11 mouse cellular contexts compared by ENCODE assay signal in the genomic region with DNA sequence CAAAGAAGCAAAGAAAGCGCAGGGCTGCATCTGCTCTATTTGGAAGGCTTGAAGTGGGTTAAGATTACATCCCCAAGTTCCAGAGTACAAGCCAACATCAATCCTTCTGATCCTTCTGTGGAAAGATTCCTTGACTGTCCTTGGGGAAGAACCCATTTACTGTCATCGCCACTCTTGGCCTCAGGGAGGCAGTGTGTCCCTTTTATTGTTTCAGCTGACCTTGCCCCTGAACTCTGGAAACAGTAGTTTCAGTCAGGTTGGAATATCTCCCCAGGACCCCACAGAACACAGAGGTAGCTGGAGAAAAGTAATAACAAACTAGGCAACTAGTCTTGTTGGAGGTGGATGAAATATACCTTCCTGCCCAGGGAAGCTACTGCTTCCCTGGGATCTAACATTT. TPM values are rescaled to one million over a fixed set of nuclear protein-coding genes. Genes with fewer than 3 reads are reported as not detected.
DNase-seq lines count a peak whose midpoint lies in the region; ATAC-seq and TF ChIP-seq lines count a peak whose summit lies in the region.
"Had no signal": no experiment of that assay in that cellular context is flagged by ENCODE, and none has a peak within 500 bp of the region (broad histone marks: within the 10 kb centered on the region; RNA-seq: fewer than 3 reads in every experiment).

No protein-coding gene starts in this region.

- peak; percentile 58 for TF ChIP-seq CTCF in liver, embryonic 14.5 days (IDR thresholded peaks at IDR 0.05; ENCODE audit: low read depth)

- H3K9me3 ChIP-seq in liver, embryonic 14.5 days (ENCODE audit: control insufficient read depth, low read length), result no peaks in the 10 kb centered on the region
- no peaks in the 10 kb centered on the region for H3K9me3 ChIP-seq in liver, embryonic 12.5 days (replicated peaks)
- H3K9me3 ChIP-seq: embryonic facial prominence, embryonic 13.5 days; hindbrain, embryonic 15.5 days had no signal

- no peak overlapping the region for H3K4me2 ChIP-seq in liver, embryonic 14.5 days (ENCODE audit: low read depth)
- H3K4me2 ChIP-seq in liver, embryonic 12.5 days, result no peak overlapping the region
- H3K4me2 ChIP-seq: embryonic facial prominence, embryonic 13.5 days; hindbrain, embryonic 15.5 days had no signal

- H3K4me1 ChIP-seq in liver, embryonic 14.5 days (replicated peaks; ENCODE audit: control insufficient read depth in 2 of 2, insufficient read depth in 2 of 2, low read length in 1 of 2), result no peaks in the 10 kb centered on the region
- no peaks in the 10 kb centered on the region for H3K4me1 ChIP-seq in liver, embryonic 12.5 days
- H3K4me1 ChIP-seq: embryonic facial prominence, embryonic 13.5 days; hindbrain, embryonic 15.5 days had no signal

- 41% methylated on average over 2 of the region's 2 CpGs for WGBS in liver, embryonic 14.5 days (ENCODE audit: insufficient replicate concordance)
- WGBS in liver, embryonic 12.5 days (ENCODE audit: insufficient replicate concordance), result 31% methylated on average over 2 of the region's 2 CpGs

- no peaks in the 10 kb centered on the region for H3K27me3 ChIP-seq in liver, embryonic 14.5 days (ENCODE audit: control insufficient read depth, insufficient read depth, low read length)
- H3K27me3 ChIP-seq in liver, embryonic 12.5 days (replicated peaks), result 0 out of 2 replicates have a peak, but pooled peaks cover 4% of the 10 kb centered on the region
- H3K27me3 ChIP-seq: embryonic facial prominence, embryonic 13.5 days; hindbrain, embryonic 15.5 days had no signal

- H3K4me3 ChIP-seq in liver, embryonic 14.5 days (ENCODE audit: insufficient read depth in 1 of 2, low read depth in 2 of 2, low read length in 2 of 2), result no peak overlapping the region
- H3K4me3 ChIP-seq in liver, embryonic 12.5 days, result no peak overlapping the region
- H3K4me3 ChIP-seq: embryonic facial prominence, embryonic 13.5 days; hindbrain, embryonic 15.5 days had no signal

- DNase-seq in adrenal gland, postnatal 14 days, result peak; percentile 47
- no peak for DNase-seq in adrenal gland, adult 8-10 months
- DNase-seq in liver, embryonic 14.5 days (ENCODE audit: low read depth in 3 of 3, low spot score in 3 of 3), result no peak
- peak; percentile 57 for DNase-seq in retina, embryonic 14.5 days (ENCODE audit: low spot score)
- no peak for DNase-seq in frontal cortex, postnatal 25 days (ENCODE audit: low spot score in 2 of 2)
- no peak for DNase-seq in urinary bladder, postnatal 14 days (ENCODE audit: low spot score)

- no peak for TF ChIP-seq EP300 in liver, embryonic 14.5 days (IDR thresholded peaks at IDR 0.05; ENCODE audit: low read depth)

- no peaks in the 10 kb centered on the region for H3K36me3 ChIP-seq in liver, embryonic 14.5 days (replicated peaks; ENCODE audit: control insufficient read depth, insufficient read depth, low read depth)
- no peaks in the 10 kb centered on the region for H3K36me3 ChIP-seq in liver, embryonic 12.5 days
- H3K36me3 ChIP-seq: embryonic facial prominence, embryonic 13.5 days; hindbrain, embryonic 15.5 days had no signal

- no peak overlapping the region for H3K9ac ChIP-seq in liver, embryonic 14.5 days (replicated peaks)
- H3K9ac ChIP-seq in liver, embryonic 12.5 days, result no peak overlapping the region
- H3K9ac ChIP-seq: embryonic facial prominence, embryonic 13.5 days; hindbrain, embryonic 15.5 days had no signal

- H3K27ac ChIP-seq in liver, embryonic 14.5 days, result no peak overlapping the region
- no peak overlapping the region for H3K27ac ChIP-seq in liver, embryonic 12.5 days
- H3K27ac ChIP-seq: embryonic facial prominence, embryonic 13.5 days; hindbrain, embryonic 15.5 days; macrophage had no signal

- no peak for ATAC-seq in liver, embryonic 14.5 days (ENCODE audit: insufficient read depth)
- ATAC-seq in liver, embryonic 12.5 days, result no peak
- peak; percentile 80 for ATAC-seq in common myeloid progenitor, adult 5-6 weeks (replicated peaks; ENCODE audit: low read depth, poor library complexity, severe bottlenecking)

RNA-seq across cellular contexts. Expression of gene Cd164, which starts 10.1 kb away (rescaled TPM):
- total RNA-seq in adrenal gland, postnatal 14 days (2021), result 186 and 213 TPM in 2 replicates
- total RNA-seq in adrenal gland, adult 8-10 months (2022), result 100 to 1,000 TPM; 180 to 261 (median 233) TPM
- 22.8 and 30.2 TPM in 2 replicates for polyA plus RNA-seq in liver, embryonic 14.5 days (2012; rRNA removed)
- 59.7 and 62.2 TPM in 2 replicates for polyA plus RNA-seq in liver, embryonic 14.5 days (2014; fragmentation: Nextera tagmentation; extraction: Ambion mirVana)
- polyA plus RNA-seq in liver, embryonic 12.5 days (2016; fragmentation: Nextera tagmentation; extraction: Ambion mirVana), result 83.6 TPM in 2 replicates
- total RNA-seq in common myeloid progenitor, adult 5-6 weeks (2017), result 128 and 169 TPM in 2 replicates

RNA-seq across cellular contexts. Expression of gene Ppil6, which starts 18.9 kb away (rescaled TPM):
- 1.0 and 1.1 TPM in 2 replicates for total RNA-seq in adrenal gland, postnatal 14 days (2021)
- 1 to 10 TPM in 2 of 4 experiments, under 1 TPM in 1, not detected in 1; 0.77 to 1.7 (median 1.4) TPM for total RNA-seq in adrenal gland, adult 8-10 months (2022)
- polyA plus RNA-seq in liver, embryonic 14.5 days (2012; rRNA removed), result not detected in 2 replicates
- polyA plus RNA-seq in liver, embryonic 14.5 days (2014; fragmentation: Nextera tagmentation; extraction: Ambion mirVana), result not detected in 2 replicates
- 0.12 TPM in 1 of 2 replicates, not detected in the other for polyA plus RNA-seq in liver, embryonic 12.5 days (2016; fragmentation: Nextera tagmentation; extraction: Ambion mirVana)
- total RNA-seq in common myeloid progenitor, adult 5-6 weeks (2017), result 1.0 TPM in 1 of 2 replicates, not detected in the other
- polyA plus RNA-seq: macrophage had no signal

RNA-seq across cellular contexts. Expression of gene Smpd2, which starts 19.0 kb away (rescaled TPM):
- total RNA-seq in adrenal gland, postnatal 14 days (2021), result 23.5 and 25.0 TPM in 2 replicates
- total RNA-seq in adrenal gland, adult 8-10 months (2022), result 10 to 100 TPM; 21.8 to 40.9 (median 32.5) TPM
- 6.7 and 7.1 TPM in 2 replicates for polyA plus RNA-seq in liver, embryonic 14.5 days (2012; rRNA removed)
- polyA plus RNA-seq in liver, embryonic 14.5 days (2014; fragmentation: Nextera tagmentation; extraction: Ambion mirVana), result 8.6 and 11.1 TPM in 2 replicates
- polyA plus RNA-seq in liver, embryonic 12.5 days (2016; fragmentation: Nextera tagmentation; extraction: Ambion mirVana), result 12.2 and 13.4 TPM in 2 replicates
- 12.9 and 15.4 TPM in 2 replicates for total RNA-seq in common myeloid progenitor, adult 5-6 weeks (2017)

RNA-seq across cellular contexts. Expression of gene Mical1, which starts 33.0 kb away (rescaled TPM):
- 8.6 and 20.7 TPM in 2 replicates for total RNA-seq in adrenal gland, postnatal 14 days (2021)
- 10 to 100 TPM in 2 of 4 experiments, 1 to 10 TPM in 2; 8.5 to 22.8 (median 13.3) TPM for total RNA-seq in adrenal gland, adult 8-10 months (2022)
- 2.0 and 2.6 TPM in 2 replicates for polyA plus RNA-seq in liver, embryonic 14.5 days (2012; rRNA removed)
- polyA plus RNA-seq in liver, embryonic 14.5 days (2014; fragmentation: Nextera tagmentation; extraction: Ambion mirVana), result 2.8 TPM in 2 replicates
- 10.6 TPM in 2 replicates for polyA plus RNA-seq in liver, embryonic 12.5 days (2016; fragmentation: Nextera tagmentation; extraction: Ambion mirVana)
- 25.5 and 31.6 TPM in 2 replicates for total RNA-seq in common myeloid progenitor, adult 5-6 weeks (2017)

RNA-seq across cellular contexts. Expression of gene Zbtb24, which starts 59.0 kb away (rescaled TPM):
- 16.7 and 18.7 TPM in 2 replicates for total RNA-seq in adrenal gland, postnatal 14 days (2021)
- 10 to 100 TPM; 17.3 to 32.5 (median 26.0) TPM for total RNA-seq in adrenal gland, adult 8-10 months (2022)
- polyA plus RNA-seq in liver, embryonic 14.5 days (2012; rRNA removed), result 3.3 and 4.0 TPM in 2 replicates
- 4.1 and 4.2 TPM in 2 replicates for polyA plus RNA-seq in liver, embryonic 14.5 days (2014; fragmentation: Nextera tagmentation; extraction: Ambion mirVana)
- 7.3 and 8.5 TPM in 2 replicates for polyA plus RNA-seq in liver, embryonic 12.5 days (2016; fragmentation: Nextera tagmentation; extraction: Ambion mirVana)
- 18.0 and 21.2 TPM in 2 replicates for total RNA-seq in common myeloid progenitor, adult 5-6 weeks (2017)

Comparison
In these comparisons a context has a peak if more than half of its experiments do, and no peak if none do; other contexts are left out.
1. DNase-seq: peak in adrenal gland, postnatal 14 days (single experiment) and retina, embryonic 14.5 days (single experiment); none in adrenal gland, adult 8-10 months (single experiment), liver, embryonic 14.5 days (0 of 3), frontal cortex, postnatal 25 days (0 of 2) and urinary bladder, postnatal 14 days (single experiment).